Mouse (Mus musculus) heart, embryonic 16.5 days (tissue): Measurements from ENCODE around the gene Rnasek. TPM values are rescaled to one million over a fixed set of nuclear protein-coding genes. Genes with fewer than 3 reads are reported as not detected.
A peak's percentile ranks its signal among the peaks of the same experiment; 100 is the strongest.

Experiments
- ATAC-seq: fragments of 200-750 bp; cut with Nextera tagmentation; replicated peaks from 2 replicates; pipeline ENCODE4 v1.8.0; 2017; ENCODE audit warnings: moderate number of reproducible peaks; ENCODE audit not compliant: insufficient read depth, low FRiP score; ENCODE audit errors: extremely low read depth
- H3K27ac ChIP-seq: fragments of 300-500 bp; sonication (generic); 2 replicates; pipeline ENCODE4 v1.5.1; 2014; ENCODE audit warnings: mild to moderate bottlenecking, low read length, control low read depth, moderate library complexity
- H3K27me3 ChIP-seq: fragments of 300-500 bp; sonication (generic); 2 replicates; pipeline ENCODE4 v1.6.1; 2014; ENCODE audit warnings: low read length, mixed read lengths; ENCODE audit not compliant: control insufficient read depth, insufficient read depth
- H3K36me3 ChIP-seq: fragments of 300-500 bp; sonication (generic); 2 replicates; pipeline ENCODE4 v1.6.1; 2014; ENCODE audit not compliant: control insufficient read depth, insufficient read depth
- H3K4me1 ChIP-seq: fragments of 300-500 bp; sonication (generic); 2 replicates; pipeline ENCODE4 v1.6.1; 2014; ENCODE audit warnings: low read length, mixed read lengths; ENCODE audit not compliant: control insufficient read depth, insufficient read depth
- H3K4me2 ChIP-seq: fragments of 300-500 bp; sonication (generic); 2 replicates; pipeline ENCODE4 v1.6.1; 2014; ENCODE audit warnings: low read depth, mild to moderate bottlenecking, control low read depth, low read length
- H3K4me3 ChIP-seq: fragments of 300-500 bp; sonication (generic); 2 replicates; pipeline ENCODE4 v1.5.1; 2014; ENCODE audit warnings: mild to moderate bottlenecking, control low read depth, low read length
- H3K9ac ChIP-seq: fragments of 300-500 bp; sonication (generic); 2 replicates; pipeline ENCODE4 v1.6.1; 2014; ENCODE audit warnings: low read length, control low read depth
- H3K9me3 ChIP-seq: fragments of 300-500 bp; sonication (generic); replicated peaks from 2 replicates; pipeline ENCODE4 v1.6.1; 2016; ENCODE audit warnings: low read length; ENCODE audit not compliant: control insufficient read depth
- WGBS: fragments of 180-500 bp; shearing (Covaris S2); extraction: QIAGEN DNeasy Blood & Tissue Kit; methylation state at CpG from one replicate; pipeline ENCODE4 v1.1.7; 2014; 5-methylcytosine and 5-hydroxymethylcytosine counted together
- polyA plus RNA-seq: library from polyadenylated mRNA; unstranded; fragments of >200 nt; fragmentation: Nextera tagmentation; extraction: Ambion mirVana; gene quantifications from 2 replicates; pipeline ENCODE4 v1.2.1, GENCODE M21; 2015

Rnasek gene
- polyA plus RNA-seq, 1 experiment from 2014 or later = 218 TPM

GRCm38 (mm10) chr11:70232546-70232945, 7.1 kb downstream of the Rnasek start:
- Histone ChIP-seq H3K4me3 (peak overlapping the region; percentile 56), H3K4me1 (peaks cover 19% of the 10 kb centered on the region), H3K9ac (peak overlapping the region; percentile 74), H3K9me3 (no peaks in the 10 kb centered on the region), H3K36me3 (peaks cover 10% of the 10 kb centered on the region; the same call in 1 of the 2 replicates), H3K4me2 (peak overlapping the region; percentile 72), H3K27me3 (peaks cover 22% of the 10 kb centered on the region), H3K27ac (peak overlapping the region; percentile 44; the same call in 1 of the 2 replicates)
- no peak for ATAC-seq
- 7% methylated on average over 9 of the region's 10 CpGs for WGBS

DNA sequence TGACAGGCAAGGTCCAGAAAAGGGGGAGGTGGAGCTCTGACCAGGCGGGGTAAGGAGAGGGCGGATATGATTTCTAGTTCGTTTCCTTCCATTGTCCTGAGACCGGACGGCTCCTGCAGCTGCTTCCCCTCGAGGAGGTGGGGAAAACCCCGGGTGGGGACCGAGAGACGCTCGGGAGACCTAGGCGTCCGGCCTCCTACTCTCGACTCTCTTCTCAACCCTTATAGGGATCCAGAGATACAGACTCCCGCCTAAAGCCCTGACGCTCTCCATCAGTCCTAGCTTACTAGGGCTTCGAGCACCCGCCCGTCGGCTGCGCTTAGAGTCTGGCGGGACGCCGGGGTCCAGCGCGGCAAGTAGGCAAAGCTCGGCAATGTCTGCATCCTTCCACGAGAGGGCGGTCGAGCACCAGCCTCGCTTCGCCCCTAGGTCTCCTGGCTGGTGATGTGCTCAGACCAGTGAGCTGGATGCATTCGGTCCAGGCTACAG, 9.4 kb downstream of the Rnasek start:
- no peaks in the 10 kb centered on the region for H3K9me3 ChIP-seq
- 1% methylated on average over 32 of the region's 32 CpGs for WGBS
- 0 out of 2 replicates have a peak overlapping the region, but pooled peaks have one; percentile 37 for H3K9ac ChIP-seq
- peaks cover 35% of the 10 kb centered on the region for H3K27me3 ChIP-seq
- H3K4me3 ChIP-seq = peak overlapping the region; percentile 51
- peaks cover 5% of the 10 kb centered on the region; the same call in 1 of the 2 replicates for H3K36me3 ChIP-seq
- peak; percentile 66 for ATAC-seq
- peaks cover 18% of the 10 kb centered on the region for H3K4me1 ChIP-seq
- peak overlapping the region; percentile 86 for H3K27ac ChIP-seq
- H3K4me2 ChIP-seq = peak overlapping the region; percentile 59

- Histone ChIP-seq H3K27me3 (peaks cover 37% of the 10 kb centered on the region), H3K4me1 (peaks cover 18% of the 10 kb centered on the region), H3K4me2 (peak within 1 kb of the TSS; percentile 59), H3K36me3 (no peaks in the 10 kb centered on the region), H3K27ac (peak within 1 kb of the TSS; percentile 86), H3K9me3 (no peaks in the 10 kb centered on the region), H3K4me3 (peak within 1 kb of the TSS; percentile 51), H3K9ac (peak within 1 kb of the TSS; percentile 67)
- ATAC-seq = peak; percentile 19; the same call in 1 of the 2 replicates
- WGBS = 2% methylated on average over 39 of the region's 39 CpGs
Observed at GRCm38 (mm10) chr11:70229260-70230010, 10.2 kb downstream of the Rnasek start, which contains the start of gene Bcl6b. TSS of gene Bcl6b (minus strand) at chr11:70229798.

DNA sequence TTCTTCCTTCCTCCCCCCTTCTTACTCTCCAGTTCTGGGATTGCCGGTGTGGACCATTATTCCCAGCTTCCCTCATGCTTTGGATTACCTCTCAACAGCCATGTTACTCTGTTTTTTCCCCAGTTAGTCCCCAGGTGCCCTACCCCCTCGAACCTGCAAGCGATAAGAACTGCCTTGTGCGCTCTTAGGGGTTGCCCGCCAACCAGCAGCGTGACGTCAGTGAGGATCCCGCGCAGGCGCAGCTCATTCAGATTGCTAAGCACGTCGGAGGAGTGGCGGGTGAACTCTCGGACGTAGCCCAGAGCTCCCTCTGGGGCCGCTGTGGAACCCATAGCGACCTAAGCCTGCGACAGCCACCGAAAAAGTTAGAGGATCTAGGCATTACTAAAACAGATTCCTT, 10.8 kb downstream of the Rnasek start:
- Histone ChIP-seq H3K27me3 (peaks cover 40% of the 10 kb centered on the region), H3K9ac (peak overlapping the region; percentile 67), H3K4me3 (peak overlapping the region; percentile 51), H3K36me3 (no peaks in the 10 kb centered on the region), H3K4me1 (peaks cover 18% of the 10 kb centered on the region), H3K4me2 (peak overlapping the region; percentile 59), H3K9me3 (no peaks in the 10 kb centered on the region), H3K27ac (peak overlapping the region; percentile 81)
- under 1% methylated on average over 19 of the region's 19 CpGs for WGBS
- ATAC-seq = 0 out of 2 replicates have a peak, but pooled peaks have one; percentile 23

GRCm38 (mm10) chr11:70227661-70228245, 11.9 kb downstream of the Rnasek start:
- Histone ChIP-seq H3K4me1 (peaks cover 18% of the 10 kb centered on the region), H3K27me3 (peaks cover 41% of the 10 kb centered on the region), H3K27ac (peak overlapping the region; percentile 25; the same call in 1 of the 2 replicates), H3K36me3 (no peaks in the 10 kb centered on the region), H3K4me2 (peak overlapping the region; percentile 59), H3K9me3 (no peaks in the 10 kb centered on the region), H3K9ac (peak overlapping the region; percentile 56), H3K4me3 (peak overlapping the region; percentile 51)
- 76% methylated on average over 4 of the region's 4 CpGs for whole genome bisulfite sequencing
- no peak for ATAC-seq

DNA sequence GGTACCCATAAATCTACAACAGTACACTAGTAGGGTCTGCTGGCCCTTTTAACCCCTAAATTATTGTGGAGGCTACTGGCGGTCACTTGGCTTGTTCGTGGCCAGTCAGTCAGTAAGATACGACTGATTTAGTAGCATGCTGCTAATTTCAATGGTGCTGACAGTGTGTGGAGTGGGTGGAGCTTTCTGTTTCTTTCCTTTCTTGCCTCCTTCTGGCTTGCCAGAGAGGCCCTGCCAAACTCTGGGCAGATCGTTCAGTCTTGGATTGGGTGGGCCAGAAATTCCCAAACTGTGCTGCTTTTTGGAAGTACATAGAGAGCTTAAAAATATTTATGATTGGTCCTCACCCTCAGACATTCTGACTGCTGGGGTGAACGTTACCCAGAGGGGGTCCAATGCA, 12.5 kb downstream of the Rnasek start:
- Histone ChIP-seq H3K4me1 (peaks cover 17% of the 10 kb centered on the region), H3K4me3 (peak overlapping the region; percentile 51), H3K36me3 (no peaks in the 10 kb centered on the region), H3K9me3 (no peaks in the 10 kb centered on the region), H3K9ac (peak overlapping the region; percentile 56), H3K27me3 (peaks cover 41% of the 10 kb centered on the region), H3K4me2 (peak overlapping the region; percentile 59), H3K27ac (peak overlapping the region; percentile 17; the same call in 1 of the 2 replicates)
- no peak for ATAC-seq
- WGBS = 27% methylated on average over 5 of the region's 5 CpGs

DNA sequence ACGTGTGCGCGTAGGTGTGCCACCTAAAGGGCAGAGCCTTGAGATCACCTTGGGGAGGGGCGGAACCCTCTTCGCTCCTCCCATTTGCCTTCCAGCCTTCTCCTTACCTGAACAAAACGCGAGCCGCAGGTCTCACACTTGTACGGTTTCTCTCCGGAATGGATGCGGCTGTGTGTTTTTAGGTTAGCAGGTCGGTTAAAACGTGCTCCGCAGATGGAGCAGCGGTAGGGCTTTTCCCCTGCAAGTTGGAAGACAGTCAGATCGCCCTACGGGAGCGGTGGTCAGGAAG, 13.1 kb downstream of the Rnasek start:
- peak overlapping the region; percentile 56 for H3K9ac ChIP-seq
- H3K4me2 ChIP-seq = peak overlapping the region; percentile 59
- H3K4me1 ChIP-seq = peaks cover 20% of the 10 kb centered on the region
- H3K27me3 ChIP-seq = peaks cover 41% of the 10 kb centered on the region
- no peak for ATAC-seq
- no peak overlapping the region; the same call in 1 of the 2 replicates for H3K27ac ChIP-seq
- WGBS = 12% methylated on average over 18 of the region's 18 CpGs
- H3K9me3 ChIP-seq = no peaks in the 10 kb centered on the region
- H3K4me3 ChIP-seq = peak overlapping the region; percentile 51
- no peaks in the 10 kb centered on the region for H3K36me3 ChIP-seq

DNA sequence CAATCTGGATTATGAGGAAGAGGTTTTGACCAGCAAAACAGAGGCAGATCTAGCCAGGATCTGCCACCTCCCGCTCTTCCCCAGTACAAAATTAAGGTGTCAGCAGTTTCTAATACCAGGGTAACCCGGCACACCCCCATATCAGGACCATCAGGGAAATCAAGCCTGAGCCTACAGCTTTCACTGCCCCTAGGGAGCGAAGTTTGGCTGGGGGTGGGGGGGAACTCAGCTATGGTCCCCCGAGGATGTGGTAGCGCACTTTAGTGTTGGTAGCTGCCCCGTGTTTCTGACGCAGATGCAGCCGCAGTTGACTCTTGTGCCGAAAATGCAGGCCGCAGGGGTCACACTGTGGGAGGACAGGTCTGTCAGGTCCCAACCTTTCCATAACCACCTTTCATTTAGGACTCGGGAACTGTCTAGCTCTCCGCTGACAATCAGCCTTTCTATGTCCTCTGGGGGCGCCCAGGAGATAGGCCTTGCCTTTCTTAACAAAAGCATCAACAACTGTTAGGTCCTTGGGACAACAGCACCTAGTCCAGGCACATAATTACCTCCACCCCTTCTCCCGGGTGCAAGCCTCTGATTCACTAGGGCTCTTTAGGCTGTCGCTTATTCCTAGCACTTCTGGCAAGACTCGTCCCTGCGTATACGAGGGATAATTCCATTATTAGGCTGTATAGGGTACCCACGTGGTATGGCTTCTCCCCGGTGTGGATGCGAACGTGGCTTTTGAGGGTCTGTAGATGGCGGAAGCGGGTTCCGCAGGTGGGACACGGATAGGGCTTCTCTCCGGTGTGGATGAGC, 13.6 kb downstream of the Rnasek start:
- no peak for ATAC-seq
- peak overlapping the region; percentile 51 for H3K4me3 ChIP-seq
- no peaks in the 10 kb centered on the region for H3K36me3 ChIP-seq
- 24% methylated on average over 27 of the region's 27 CpGs for WGBS
- H3K27me3 ChIP-seq = peaks cover 41% of the 10 kb centered on the region
- no peaks in the 10 kb centered on the region for H3K9me3 ChIP-seq
- peak overlapping the region; percentile 56 for H3K9ac ChIP-seq
- H3K27ac ChIP-seq = peak overlapping the region; percentile 25
- peaks cover 21% of the 10 kb centered on the region for H3K4me1 ChIP-seq
- H3K4me2 ChIP-seq = peak overlapping the region; percentile 59
